Mouse (Mus musculus): ENCODE measurements around the gene Prkg2. TPM values are rescaled to one million over a fixed set of nuclear protein-coding genes. Genes with fewer than 3 reads are reported as not detected.

Prkg2 gene
- not detected for total RNA-seq (2023)

GRCm38 (mm10) chr5:99036596-99037441 is at the start of gene Prkg2:
Gene Prkg2 (minus strand): TSS chr5:99037351.

Other genes with a start within 250 kb of the Prkg2 start
- gene Bmp3, start 182.9 kb downstream of the Prkg2 start, total RNA-seq (2023), result not detected